Mouse (Mus musculus) left cerebral cortex, postnatal 36 days (tissue): ENCODE measurements around the gene Bcl11b. TPM values are rescaled to one million over a fixed set of nuclear protein-coding genes. Genes with fewer than 3 reads are reported as not detected.

Experiments
- DNase-seq, 2 experiments: peaks; one replicate each; pipeline ENCODE4 v3.0.0; 2021 to 2022; ENCODE audit warnings: low spot score in 2 of 2, mixed read lengths in 1 of 2
- intact Hi-C: fragments of 180-260 bp; cut with DNase I; formaldehyde crosslinking; loops from one replicate; pipeline ENCODE4 v1.15.1; 2025
- total RNA-seq, 2 experiments: library from RNA; stranded (reverse); gene quantifications; 2 replicates each; pipeline ENCODE4 v1.2.3; 2021

Gene Bcl11b
- total RNA-seq, 2 experiments from 2014 or later, result 56.6 to 74.4 TPM

DNA sequence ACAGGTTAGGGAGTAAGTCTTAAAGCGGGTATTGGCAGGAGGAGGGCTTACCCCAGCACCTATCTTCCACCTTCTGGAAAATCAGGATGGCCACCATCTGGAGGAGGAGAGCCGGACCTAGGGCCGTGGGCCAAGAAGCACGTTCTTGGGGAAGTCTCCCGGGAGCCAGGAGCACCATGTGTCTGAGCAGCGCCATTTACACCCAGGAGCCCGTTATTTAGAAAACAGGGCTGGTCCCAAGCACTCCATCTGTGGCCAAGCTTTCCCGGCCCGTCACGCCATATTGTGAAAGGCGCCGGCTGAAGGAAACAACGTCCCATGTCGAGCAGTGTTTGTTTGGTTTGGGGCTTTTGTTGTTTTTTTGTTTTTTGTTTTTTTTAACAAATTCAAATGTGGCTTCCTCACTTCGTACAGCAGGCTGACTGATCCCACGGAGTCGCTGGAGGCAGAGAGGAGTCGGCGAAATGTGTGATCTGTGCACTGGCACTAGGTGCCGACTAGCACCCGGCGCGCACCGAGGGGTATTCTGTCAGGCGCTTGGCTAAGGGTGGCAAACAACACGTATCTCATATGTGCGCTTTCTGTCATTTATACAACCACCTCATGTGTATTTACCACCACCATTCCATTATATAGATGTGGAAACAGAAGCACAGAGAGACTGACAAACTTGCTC, 128.8 kb downstream of the Bcl11b start:
- intact Hi-C loops, result no loop called here
- DNase-seq, result no peak

DNA sequence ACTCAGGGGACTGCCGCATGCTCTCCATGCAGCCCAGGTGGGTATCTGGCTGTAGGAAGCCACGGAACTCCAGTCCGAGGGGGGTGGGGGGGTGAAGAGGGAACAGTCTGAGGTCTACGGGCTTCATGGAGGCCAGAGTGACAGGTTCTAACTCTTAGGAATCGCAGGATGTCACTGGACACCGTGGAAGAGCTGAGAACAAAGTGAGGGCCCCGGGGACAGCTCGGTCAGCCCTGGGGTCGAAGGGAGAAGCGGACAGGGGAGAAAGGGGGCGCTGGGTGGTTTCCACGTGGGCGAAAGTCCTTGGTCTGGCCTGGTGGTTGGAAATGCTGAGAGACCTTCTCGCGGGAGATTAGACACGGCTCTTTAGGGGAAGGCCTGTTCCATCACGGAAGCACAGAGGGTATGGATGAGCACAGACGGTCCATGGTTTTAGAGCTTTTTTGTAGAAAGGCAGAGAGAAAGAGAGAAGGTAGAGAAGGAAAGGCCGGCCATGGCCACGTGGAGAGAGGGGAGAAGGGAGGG, 133.8 kb downstream of the Bcl11b start:
- intact Hi-C loops, result no loop called here
- no peak for DNase-seq

DNA sequence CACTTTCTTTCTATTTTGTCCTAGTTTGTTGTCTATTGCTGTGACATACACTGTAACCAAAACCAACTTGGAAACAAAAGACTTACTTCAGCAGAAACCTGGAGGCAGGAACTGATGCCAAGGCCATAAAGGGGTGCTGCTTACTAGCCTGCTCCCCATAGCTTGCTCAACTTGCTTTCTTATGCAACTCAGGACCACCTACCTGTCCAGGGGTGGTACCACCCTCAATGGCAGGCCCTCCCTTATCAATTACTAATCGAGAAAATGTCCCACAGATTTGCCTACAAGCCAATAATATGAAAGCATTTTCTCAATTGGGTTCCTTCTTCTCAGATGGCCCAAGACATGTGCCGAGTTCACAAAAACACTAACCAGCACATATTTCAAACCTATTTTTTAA, 135.1 kb downstream of the Bcl11b start:
- intact Hi-C loops, result no loop called here
- DNase-seq, result no peak

Other genes with a start within 250 kb of the Bcl11b start
- gene Setd3, start 175.7 kb upstream of the Bcl11b start, total RNA-seq, result 100 to 1,000 TPM; 164 to 165 TPM
- 10 to 100 TPM; 23.4 to 29.1 TPM for gene Ccnk, start 176.0 kb upstream of the Bcl11b start, total RNA-seq